Mouse (Mus musculus) small intestine, adult 2 months (tissue): ENCODE data around the gene Chad. TPM values are rescaled to one million over a fixed set of nuclear protein-coding genes. Genes with fewer than 3 reads are reported as not detected.

Experiments
- H3K27ac ChIP-seq: fragments of 200-500 bp; 2 replicates; pipeline ENCODE4 v1.5.1; 2012; ENCODE audit warnings: low read depth, low read length, control low read depth, inconsistent platforms; ENCODE audit not compliant: insufficient read depth
- H3K27me3 ChIP-seq: fragments of 200-500 bp; 2 replicates; pipeline ENCODE4 v1.6.1; 2012; ENCODE audit warnings: mild to moderate bottlenecking, moderate library complexity, low read length, inconsistent platforms; ENCODE audit not compliant: control insufficient read depth, insufficient read depth
- H3K36me3 ChIP-seq: fragments of 200-500 bp; 2 replicates; pipeline ENCODE4 v1.6.1; 2012; ENCODE audit warnings: mild to moderate bottlenecking, low read length, control low read depth, inconsistent platforms; ENCODE audit not compliant: control insufficient read depth, insufficient read depth
- H3K4me1 ChIP-seq: fragments of 200-500 bp; 2 replicates; pipeline ENCODE4 v1.6.1; 2012; ENCODE audit warnings: low read length, inconsistent platforms, mixed read lengths; ENCODE audit not compliant: control insufficient read depth, insufficient read depth, insufficient read length
- H3K4me3 ChIP-seq: fragments of 200-500 bp; 2 replicates; pipeline ENCODE4 v1.5.1; 2012; ENCODE audit warnings: low read depth, mild to moderate bottlenecking, control low read depth, inconsistent platforms, low read length, moderate library complexity
- CTCF ChIP-seq: fragments of 200-500 bp; IDR thresholded peaks from 2 replicates; pipeline ENCODE4 v1.5.1; 2012; ENCODE audit warnings: low read depth, mild to moderate bottlenecking, control low read depth, inconsistent platforms, low read length, moderate library complexity, mixed read lengths; ENCODE audit not compliant: insufficient replicate concordance, insufficient read length; ENCODE audit errors: extremely low read depth
- POLR2A ChIP-seq: fragments of 200-500 bp; IDR thresholded peaks from 2 replicates; pipeline ENCODE4 v1.6.1; 2012; ENCODE audit warnings: low read depth, mild to moderate bottlenecking, control low read depth, inconsistent platforms, low read length, moderate library complexity
- WGBS: fragments of 180-500 bp; shearing (Covaris S2); methylation state at CpG from one replicate; pipeline ENCODE4 v1.1.7; 2018; 5-methylcytosine and 5-hydroxymethylcytosine counted together
- polyA plus RNA-seq: library from polyadenylated mRNA; depleted of rRNA; stranded (reverse); fragments of >200 nt; gene quantifications from 2 replicates; pipeline ENCODE4 v1.2.3, GENCODE M21; 2012

Gene Chad
- polyA plus RNA-seq, 1 experiment = 0.91 TPM

- Histone ChIP-seq H3K36me3 (no peaks in the 10 kb centered on the region), H3K4me1 (peaks cover 19% of the 10 kb centered on the region), H3K4me3 (peak overlapping the region; percentile 82), H3K27me3 (no peaks in the 10 kb centered on the region), H3K27ac (peak overlapping the region; percentile 90)
- 5% methylated on average over 24 of the region's 24 CpGs for WGBS
- TF ChIP-seq CTCF (no peak), POLR2A (no peak; the same call in 1 of the 2 replicates)
Observed at GRCm38 (mm10) chr11:94548041-94548784, 16.6 kb upstream of the Chad start.

DNA sequence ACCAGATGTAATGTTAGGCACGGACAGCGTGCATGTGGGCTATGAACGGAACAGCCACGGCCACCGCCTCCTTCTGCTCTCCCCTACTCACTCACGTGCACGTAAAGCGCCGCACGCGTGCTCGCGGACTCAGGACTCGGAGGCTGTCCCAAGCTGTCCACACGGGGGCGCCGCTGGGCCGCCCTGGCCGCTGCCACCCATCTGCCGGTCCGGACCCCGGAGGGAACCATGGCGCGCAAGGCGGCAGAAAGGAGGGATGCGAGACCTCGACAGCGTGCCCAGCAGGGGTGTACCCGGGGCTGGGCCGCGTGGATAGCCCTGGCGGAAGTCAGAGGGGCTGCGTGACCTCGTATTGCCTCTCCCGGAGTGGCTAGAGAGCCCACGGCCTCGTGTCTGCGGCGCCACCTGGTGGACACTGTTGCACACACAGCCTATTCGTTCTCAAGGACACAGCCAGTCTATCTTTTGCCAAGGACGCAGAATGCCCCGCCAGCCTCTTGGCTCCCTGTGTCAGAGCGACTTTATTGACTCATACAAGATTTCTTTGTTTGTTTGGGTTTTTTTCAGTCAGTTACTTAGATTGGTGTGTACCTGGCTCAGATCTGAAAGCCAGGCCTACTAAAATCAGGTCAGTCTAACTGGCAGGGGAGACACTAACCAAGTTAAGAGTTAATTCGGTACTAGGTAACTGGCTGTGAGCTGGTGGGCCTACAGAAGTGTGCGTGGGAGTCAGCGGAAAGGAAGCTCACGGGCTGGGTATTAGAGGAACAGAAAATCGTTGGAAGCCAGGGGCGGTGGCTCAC, 15.8 kb upstream of the Chad start, which contains the start of gene Rsad1:
Gene Rsad1 (minus strand): TSS at position 368 of the 803 bp plus-strand sequence.
- Histone ChIP-seq H3K27ac (peak within 1 kb of the TSS; percentile 90), H3K27me3 (no peaks in the 10 kb centered on the region), H3K4me3 (peak within 1 kb of the TSS; percentile 82), H3K36me3 (no peaks in the 10 kb centered on the region), H3K4me1 (peaks cover 20% of the 10 kb centered on the region)
- TF ChIP-seq POLR2A (no peak), CTCF (peak; percentile 99; the same call in 1 of the 2 replicates)
- WGBS = 2% methylated on average over 48 of the region's 49 CpGs

- 47% methylated on average over 10 of the region's 10 CpGs for WGBS
Observed at GRCm38 (mm10) chr11:94549691-94550441, 15.0 kb upstream of the Chad start.

GRCm38 (mm10) chr11:94550442-94550744, 14.5 kb upstream of the Chad start:
- TF ChIP-seq CTCF = no peak
- no peak for TF ChIP-seq POLR2A
- Histone ChIP-seq H3K4me3 (no peak overlapping the region), H3K27ac (no peak overlapping the region), H3K27me3 (no peaks in the 10 kb centered on the region), H3K36me3 (no peaks in the 10 kb centered on the region), H3K4me1 (peaks cover 20% of the 10 kb centered on the region)
- 79% methylated on average over 5 of the region's 5 CpGs for WGBS

More at GRCm38 (mm10) chr11:94549691-94550441, 15.0 kb upstream of the Chad start:
- H3K4me1 ChIP-seq = peaks cover 20% of the 10 kb centered on the region
- H3K36me3 ChIP-seq = no peaks in the 10 kb centered on the region
- H3K27me3 ChIP-seq = no peaks in the 10 kb centered on the region
- TF ChIP-seq POLR2A (no peak), CTCF (no peak)
- no peak overlapping the region for H3K27ac ChIP-seq
- no peak overlapping the region for H3K4me3 ChIP-seq

- no peak overlapping the region for H3K4me3 ChIP-seq
- H3K27me3 ChIP-seq = no peaks in the 10 kb centered on the region
- 85% methylated on average over 3 of the region's 3 CpGs for WGBS
- H3K27ac ChIP-seq = no peak overlapping the region
- peaks cover 4% of the 10 kb centered on the region; the same call in 1 of the 2 replicates for H3K4me1 ChIP-seq
- TF ChIP-seq POLR2A (no peak), CTCF (no peak)
- H3K36me3 ChIP-seq = peaks cover 15% of the 10 kb centered on the region; the same call in 1 of the 2 replicates
Observed at GRCm38 (mm10) chr11:94558226-94558625, 6.6 kb upstream of the Chad start.

DNA sequence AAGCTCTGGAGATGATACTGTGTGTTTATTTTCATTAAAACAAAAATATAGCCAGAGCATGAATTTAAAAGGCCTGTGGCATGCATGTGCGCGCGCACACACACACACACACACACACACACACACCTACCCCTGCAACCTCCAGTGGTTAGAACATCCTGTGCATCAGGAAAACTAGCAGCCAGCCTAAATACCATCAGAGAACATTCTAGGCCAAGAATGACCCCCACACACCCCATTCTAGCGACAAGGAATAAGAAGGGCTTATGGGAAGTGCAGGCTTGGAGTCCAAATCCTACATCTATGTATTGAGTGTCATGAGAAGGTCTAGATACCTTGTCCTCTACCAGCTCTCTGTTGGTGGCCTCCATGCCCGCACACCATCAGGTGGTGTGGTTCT, 1.5 kb upstream of the Chad start:
- Histone ChIP-seq H3K27ac (no peak overlapping the region), H3K4me3 (no peak overlapping the region), H3K4me1 (peaks cover 12% of the 10 kb centered on the region), H3K36me3 (peaks cover 8% of the 10 kb centered on the region; the same call in 1 of the 2 replicates), H3K27me3 (no peaks in the 10 kb centered on the region)
- TF ChIP-seq CTCF (no peak), POLR2A (no peak)
- 96% methylated on average over 5 of the region's 5 CpGs for WGBS
